Mouse (Mus musculus) heart, adult 9 months (tissue): ENCODE data around the gene Zfp511.

Experiments used
- DNase-seq, 2 experiments: peaks; one replicate each; pipeline ENCODE4 v3.0.0; 2022; ENCODE audit warnings: low spot score in 2 of 2

The Zfp511 gene

DNA sequence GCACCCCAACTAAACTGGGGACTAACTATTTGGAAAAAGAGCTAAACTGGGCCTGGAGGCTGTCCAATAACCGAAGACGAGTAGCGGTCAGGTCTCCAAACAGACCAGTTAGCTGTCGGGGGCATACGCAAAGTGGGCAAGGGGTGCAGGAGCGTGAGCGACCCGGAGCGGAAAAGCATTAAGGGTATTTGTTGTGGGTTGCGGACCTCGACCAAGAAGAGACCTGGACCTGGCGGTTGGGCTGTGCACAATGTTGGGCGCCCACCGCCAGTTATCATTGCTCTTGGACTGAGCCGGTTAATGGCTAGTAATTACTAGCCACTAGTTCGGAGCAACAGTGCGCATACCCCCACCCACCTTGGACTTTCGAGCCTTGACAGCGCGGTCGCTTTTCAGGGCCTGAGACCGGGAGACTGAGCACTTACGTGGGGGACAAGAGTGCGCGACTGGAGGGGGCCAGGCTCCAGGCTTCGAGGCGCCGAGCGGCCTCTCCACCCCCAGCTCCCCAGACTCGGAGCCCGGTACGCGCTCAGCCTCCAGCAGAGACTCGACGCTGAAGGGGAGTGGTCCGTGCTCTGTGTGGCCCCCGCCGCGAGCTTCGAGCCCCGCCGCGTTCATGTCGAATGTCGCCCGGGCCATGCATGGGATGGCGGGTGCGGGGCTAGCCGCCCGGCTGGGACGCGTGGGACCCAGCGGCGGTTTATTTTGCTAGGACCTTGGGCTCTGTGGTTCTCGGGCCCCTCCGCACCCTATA is 12.3 kb downstream of the Zfp511 start, which contains the start of gene Msx3:
Gene Msx3 (minus strand): TSS at position 729 of the 754 bp plus-strand sequence.
- no peak for DNase-seq

DNA sequence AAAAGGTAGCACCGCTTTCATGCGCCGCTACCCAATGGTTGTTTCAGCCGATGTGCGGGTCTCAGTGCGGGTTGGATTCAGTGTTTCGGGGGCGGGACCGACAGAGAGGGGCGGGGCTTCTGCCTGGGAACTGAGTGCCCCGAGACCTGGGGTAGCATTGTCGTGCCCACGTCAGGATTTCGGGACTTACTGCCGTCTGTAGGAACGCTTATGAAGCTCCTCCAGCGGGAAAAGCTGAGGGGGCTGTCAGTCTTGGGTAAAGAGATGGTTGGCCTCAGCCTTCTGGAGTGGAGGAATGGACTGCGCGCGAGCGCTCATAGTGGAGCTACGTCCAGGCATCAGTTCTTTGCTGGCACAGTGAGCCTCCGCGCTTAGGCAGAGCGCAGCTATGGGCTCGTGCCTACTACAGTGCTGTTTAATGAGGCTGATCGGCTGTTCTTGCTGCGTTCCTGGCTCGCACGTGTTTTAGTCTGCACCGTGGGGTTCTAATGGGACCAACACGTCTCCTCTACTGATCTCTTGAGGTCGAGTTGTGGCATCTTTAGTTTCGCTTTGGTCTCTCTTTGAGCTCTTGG is 13.0 kb downstream of the Zfp511 start:
- no peak for DNase-seq

DNA sequence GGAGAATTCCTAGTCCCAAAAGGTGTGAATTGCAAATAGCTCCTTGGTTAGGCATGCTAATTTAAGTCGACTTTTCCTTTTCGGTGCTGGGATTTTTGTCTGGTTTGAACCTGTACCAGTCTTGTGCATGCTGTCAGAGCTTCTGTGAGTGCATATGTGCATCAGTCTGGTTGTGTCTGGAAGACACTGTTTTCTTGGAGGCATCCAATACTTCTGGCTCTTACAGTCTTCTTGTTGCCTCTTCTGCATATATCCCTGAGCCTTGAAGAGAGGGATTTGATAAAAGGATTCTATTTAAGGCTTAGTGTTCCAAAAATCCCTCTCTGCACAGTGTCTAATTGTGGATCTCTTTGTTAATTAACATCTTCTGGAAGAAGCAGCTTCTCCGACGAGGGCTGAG is 17.9 kb downstream of the Zfp511 start:
- DNase-seq: no peak

DNA sequence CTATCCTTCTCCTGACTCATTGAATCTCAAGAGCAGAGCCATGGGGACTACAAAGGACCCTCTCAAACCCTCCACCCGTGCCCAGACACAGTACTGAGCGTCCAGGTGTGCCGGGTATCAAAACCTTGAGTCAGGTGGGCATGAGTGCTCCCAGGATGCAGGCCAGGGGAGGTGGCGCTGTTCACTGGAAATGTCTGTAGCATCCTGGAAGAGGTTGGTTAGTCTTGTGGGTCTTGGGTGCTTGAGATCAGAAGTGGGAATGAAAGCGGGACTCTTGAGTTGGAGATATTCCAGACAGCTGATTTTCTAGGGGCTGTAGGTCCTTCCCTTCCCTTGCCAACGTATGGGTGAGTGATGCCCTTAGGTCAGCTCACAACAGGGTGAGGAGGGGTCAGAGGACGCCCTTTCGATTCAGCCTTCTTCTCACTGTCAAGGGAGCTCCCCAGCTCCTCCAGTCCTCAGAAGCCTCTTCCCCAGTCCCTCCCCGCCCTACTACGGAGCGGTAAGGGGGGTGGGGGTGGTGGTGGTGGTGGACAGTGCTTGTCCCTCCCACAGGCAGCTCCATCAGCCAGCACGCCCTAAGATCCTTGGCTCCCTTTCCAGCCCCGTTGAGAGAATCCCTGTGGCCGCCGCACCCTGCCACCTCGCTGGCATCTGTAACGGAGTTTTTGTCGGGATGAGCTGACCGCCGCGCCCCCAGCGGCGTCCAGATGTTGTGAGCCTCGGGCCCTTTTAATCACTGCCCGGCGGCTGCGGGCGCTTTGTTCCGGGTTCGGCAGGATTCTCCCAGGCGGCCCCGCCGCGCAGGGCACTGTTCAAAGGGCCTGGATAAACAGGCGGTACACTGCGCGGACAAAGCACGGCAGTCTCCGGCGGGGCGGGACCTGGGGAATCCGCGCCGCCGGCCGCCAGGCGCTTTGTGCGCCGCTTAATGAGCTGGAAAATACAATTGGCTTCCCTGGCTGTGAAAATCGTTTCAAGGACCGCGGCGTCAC is 21.5 kb downstream of the Zfp511 start:
- no peak for DNase-seq

DNA sequence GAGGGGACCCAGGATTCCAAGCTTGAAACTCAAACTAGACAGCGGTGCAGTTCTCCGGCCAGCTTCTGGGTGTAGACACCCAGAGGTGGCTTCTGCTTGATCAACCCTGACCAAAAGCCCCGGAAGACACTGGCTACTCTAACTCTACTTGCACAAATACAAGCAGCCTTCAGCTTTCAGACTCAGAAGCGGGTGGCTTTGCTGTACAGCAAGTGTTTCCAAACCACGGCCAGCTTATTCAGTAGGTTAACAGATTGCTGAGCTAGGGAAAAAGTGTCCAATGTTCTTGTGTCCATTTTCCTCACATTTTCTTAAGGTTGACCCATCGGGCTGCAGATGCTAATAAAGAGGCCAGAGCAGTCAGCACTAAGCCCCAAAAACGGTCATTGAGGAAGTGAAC is 22.3 kb downstream of the Zfp511 start:
- DNase-seq: no peak

DNA sequence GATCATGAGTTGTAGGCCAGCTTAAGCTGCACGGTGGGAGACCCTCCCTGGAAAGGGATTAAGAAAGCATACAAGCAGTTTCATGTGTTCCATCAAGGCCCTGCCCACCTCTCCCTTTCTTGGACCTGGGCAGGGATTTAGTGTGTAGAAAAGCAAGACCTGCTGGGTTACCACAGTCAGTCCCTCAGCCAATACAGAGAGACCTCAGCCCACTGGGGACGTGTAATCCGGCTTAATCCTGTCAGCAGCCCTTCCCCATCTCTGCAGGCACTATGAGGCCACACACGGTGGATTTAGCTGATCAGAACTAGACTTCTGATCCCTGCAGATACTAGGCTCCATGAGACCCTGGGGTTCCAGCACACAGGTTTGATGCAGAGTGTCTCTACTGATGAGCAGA is 23.4 kb downstream of the Zfp511 start:
- no peak for DNase-seq

DNA sequence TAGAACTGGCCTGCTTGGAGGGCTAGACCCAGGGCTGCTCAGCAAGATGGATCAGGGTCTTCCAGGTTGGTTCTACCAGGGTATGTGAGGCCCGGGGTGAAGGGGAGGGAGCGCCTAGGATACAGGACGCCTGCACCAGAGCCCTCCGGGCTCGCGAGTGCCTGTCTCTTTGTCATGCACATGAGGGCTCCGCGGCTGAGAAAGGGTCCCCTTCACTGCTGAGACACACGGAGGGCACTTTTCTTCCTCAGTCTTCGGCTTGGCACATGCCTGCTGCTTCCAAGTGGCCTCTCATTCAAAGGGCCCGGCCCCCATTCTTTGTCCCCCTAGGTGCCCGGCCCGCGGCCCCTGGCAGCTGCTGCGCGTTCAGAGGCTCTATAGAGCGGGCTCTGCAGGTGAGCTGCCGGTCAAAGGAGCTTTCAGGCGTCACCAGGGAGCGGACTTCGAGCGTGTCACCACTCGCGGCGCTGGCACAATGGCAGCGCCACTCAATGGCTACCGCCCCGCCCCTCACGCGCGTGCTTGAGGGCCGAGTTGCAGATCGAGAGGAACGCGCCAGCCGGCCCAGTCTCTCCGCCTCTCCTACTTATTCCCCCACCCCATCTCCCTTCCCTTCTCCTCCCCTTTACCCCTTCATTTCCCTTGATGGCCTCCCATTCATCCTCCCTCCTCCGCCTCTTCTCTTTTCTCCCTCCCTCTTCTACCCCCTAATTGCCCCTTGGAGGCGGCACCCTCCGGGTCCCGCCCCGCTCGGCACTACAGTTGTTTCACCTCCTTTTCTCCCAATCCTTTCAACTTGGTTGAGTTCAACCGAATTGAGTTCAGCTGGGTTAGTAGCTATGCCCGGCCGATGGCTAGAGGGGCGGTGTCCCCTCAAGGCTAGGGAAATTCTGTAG is 25.0 kb downstream of the Zfp511 start:
- no peak for DNase-seq

DNA sequence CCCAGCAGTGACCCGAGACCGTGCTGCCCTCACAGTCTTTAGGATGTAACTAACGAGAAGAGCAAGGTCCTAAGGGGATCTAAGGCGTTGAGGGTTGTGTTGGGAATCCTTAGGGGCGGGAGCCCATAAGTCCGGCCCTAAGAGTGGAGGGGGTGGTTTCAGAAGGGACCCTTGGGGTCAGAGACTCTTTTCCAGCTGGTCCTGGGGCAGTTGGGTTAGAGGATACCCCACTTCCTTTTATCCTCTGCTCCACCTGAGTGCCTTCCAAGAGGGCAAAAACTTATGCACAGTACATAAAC is 25.6 kb downstream of the Zfp511 start:
- no peak for DNase-seq

DNA sequence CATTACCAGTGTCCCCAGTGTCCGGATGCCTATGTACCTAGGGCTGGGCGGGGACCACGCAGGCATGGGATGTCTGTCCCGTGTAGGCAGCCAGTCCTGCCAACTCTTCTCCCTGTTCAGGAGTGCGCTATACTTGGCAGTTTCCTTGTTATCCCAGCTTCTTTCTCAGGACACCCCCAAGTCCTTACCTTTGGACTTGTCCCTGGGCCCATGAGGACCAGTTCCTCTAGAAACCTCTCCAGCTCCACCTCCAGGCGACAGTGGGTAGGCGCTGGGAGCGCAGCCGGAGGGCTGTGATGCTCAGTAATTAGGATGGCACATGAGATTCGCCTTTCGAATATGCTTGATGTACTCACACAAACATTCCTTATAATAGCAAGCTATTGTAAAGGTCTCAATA is 26.1 kb downstream of the Zfp511 start:
- DNase-seq: no peak

DNA sequence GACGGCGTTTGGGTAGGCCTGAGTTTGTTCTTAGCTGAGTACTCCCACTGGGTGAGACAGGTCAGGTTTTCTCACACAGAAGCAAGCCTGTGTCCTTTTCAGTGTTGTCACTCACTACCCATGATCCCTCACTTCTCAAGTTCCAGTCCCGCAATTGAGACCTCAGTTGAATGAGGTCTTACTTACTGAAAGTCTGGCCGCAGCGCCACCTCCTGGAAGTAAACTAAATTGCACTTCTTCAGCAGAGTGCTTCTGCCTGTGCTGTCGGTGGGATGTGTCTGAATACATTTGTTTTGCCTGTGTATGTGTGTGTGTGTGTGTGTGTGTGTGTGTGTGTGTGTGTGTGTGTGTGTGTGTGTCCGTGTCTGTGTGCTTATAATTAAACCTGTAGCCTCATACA is 26.9 kb downstream of the Zfp511 start:
- peak in 1 of 2 experiments; percentile 30 for DNase-seq

DNA sequence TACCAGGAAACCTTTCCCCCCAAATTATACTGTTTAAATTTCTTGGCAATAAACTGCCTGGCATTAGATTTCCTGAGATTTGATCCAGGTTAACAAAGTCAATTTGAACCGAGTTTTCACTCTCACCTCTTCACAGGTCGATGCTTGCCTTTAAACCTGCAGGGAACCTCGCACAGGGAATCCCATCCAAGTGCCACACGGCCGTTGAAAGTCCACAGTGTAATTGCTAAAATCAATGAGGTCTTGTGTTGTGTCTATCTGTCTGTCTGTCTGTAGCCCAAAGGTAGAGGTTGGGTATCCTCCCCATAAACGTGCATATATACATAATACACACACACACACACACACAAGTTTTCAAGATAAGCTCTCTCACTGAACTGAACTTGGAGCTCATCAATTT is 31.2 kb downstream of the Zfp511 start:
- no peak for DNase-seq

DNA sequence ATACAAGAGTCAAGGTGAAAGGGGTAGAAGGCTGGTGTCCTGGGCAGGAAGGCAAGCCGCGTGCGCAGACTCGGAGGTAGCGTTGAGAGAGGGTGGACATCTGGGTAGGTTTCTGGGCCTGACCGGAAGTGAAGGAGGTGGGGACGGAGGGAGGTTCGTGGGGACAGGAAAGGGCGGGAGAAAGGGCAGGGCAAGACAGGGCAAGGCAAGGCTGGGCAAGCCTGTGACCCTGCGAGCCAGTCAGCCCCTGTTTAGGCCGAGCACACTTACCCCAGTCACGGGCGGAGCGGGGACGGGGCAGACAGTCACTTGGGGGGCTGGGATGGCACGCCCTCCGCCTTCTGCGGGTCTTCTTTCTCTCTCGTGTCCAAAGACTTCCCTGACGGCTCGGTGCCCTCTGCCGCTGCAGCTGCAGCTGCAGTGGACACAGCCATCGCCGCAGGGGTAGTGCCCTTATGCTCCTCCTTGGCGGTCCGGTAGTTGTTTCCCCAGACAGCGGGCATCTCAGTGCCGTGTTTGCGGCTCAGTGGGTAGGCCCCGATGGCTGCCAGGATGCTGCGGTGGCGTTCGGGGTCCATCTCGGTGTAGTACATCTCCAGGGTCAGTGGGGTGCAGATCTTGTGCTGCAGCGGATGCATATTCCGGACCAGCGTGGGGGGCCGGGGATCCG is 34.0 kb downstream of the Zfp511 start:
- DNase-seq: peak in 1 of 2 experiments; percentile 19

DNA sequence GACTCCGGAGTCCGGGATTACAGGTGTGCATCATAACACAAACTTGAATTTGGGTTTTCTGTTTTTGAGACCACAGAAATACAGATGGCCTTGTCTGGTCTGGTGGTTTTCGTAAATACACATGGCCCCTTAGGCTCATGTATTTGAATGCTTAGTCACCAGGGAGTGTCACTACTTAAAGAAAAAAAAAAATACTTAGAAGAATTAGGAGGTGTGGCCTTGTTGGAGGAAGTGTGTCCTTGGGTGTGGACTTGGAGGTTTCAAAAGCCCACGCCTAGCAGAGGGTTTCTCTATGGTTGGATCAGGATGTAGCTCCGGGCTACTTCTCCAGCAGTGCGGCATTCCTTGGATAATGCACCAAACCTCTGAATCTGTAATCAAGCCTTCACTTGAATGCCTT is 41.5 kb downstream of the Zfp511 start:
- no peak for DNase-seq

DNA sequence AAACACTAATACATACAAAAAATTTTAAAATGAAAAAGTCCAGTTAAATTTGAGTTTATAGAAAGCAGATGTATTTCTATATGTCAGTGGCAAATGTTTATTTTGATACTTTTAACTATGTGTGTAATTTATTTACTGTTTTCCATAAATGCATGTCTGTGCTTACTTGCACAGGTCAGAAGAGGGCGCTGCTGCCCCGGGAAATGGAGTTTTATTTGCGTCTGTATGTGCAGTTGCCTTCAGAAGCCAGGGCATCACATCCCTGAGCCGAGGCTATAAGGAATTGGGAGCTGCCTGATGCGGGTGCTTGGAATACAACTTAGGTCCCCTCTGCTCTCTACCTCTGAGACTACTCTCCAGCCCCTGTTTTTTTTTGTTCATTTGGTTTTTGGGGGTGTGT is 42.5 kb downstream of the Zfp511 start:
- peak in 1 of 2 experiments; percentile 44 for DNase-seq

DNA sequence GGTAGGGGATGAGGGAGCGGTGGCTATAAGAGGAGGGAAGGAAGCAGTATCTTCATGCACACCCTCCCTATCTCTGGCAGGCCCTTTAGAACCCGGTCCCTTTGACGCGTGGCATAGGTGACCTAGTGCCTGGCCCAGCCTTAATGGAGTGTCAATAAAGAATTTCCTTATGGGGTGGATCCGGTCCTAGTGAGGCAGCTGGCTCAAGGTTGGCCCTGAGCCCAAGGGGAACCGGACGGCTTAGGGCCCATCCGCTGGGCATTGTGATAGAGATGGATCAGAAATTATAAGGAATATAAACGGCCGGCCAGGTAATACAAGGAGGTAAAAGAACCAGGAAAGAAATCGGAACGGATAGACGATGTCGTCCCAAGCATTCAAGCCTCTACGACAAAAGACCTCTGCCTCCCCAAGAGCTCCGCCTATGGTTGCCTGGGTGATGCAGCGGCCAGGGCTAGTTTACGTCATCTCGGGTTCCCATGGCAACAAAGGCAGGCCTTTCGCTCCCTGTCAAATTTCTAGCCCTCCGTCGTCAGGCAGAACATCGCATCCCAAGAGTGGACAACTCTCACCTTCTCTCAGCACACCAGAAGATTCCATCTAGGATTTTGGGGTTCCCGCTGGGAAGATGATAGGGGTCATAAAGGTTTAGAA is 44.4 kb downstream of the Zfp511 start:
- peak; percentile 41 to 51 for DNase-seq

DNA sequence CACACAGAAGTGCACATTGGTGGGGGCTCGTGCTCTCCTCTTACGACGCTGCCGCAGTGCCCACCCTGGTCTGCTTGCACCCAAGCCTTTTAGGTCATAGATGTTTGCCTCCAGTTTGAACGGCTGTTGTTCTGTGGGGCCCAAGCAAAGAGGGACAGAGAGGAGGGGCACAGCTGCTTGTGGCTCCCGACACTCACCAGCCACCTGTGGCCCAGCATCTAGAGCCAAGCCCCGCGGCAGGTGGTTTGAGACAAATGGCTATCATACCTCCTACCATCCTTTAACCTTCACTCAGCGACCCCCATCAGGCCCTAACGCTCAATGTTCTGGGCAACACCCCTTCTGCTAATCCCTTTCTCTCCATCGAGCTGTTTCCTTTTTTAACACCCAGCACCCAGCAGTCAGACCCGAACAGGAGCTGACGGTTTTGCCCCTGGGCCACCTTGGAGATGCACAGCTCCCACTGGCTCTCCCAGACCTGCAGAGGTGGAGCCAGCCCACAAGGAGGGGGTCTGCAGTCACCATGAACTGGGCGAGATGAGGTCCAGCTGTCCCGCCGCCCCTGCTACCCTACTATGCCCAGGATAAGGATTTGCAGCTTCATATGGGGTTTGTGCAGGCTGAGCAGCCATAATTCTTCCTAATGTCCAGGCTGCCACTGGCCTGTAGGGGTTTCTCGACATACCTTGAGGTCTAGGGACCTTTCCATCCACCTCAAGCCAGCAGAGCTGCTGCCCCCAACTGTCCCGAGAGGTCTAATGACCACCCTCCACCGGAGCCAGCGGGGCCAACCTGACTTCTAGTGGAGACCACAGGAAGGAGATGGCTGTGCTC is 45.4 kb downstream of the Zfp511 start:
- no peak for DNase-seq

DNA sequence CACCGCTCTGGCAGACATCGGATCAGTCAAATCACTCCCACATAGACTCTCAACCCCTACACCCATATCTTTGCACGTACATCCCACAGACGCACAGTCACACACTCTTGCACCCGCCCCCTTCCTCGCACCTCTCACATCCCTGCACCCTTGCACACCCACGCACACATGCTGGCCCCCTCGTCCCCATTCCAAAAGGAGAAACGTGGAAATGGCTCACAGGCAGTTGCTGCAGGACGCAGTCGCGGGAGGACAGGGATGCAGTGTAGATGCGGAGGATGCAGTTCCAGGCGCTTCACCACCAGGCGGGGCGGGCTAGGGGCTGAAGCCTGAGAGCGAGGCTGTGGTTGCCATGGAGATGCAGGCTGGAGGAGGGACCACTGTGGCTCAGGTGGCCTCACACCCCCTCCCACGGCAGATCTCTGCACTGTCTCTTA is 46.1 kb downstream of the Zfp511 start, which contains the start of gene Caly:
Gene Caly (minus strand): TSS at position 307 of the 437 bp plus-strand sequence.
- no peak for DNase-seq
